Mouse (Mus musculus) myocyte (in vitro differentiated cells): ENCODE results near the gene Xab2.

Source experiments
- E2F4 ChIP-seq: IDR thresholded peaks from one replicate; pipeline ENCODE4 v1.6.1; 2011; ENCODE audit warnings: mild to moderate bottlenecking, control low read depth, moderate library complexity; ENCODE audit not compliant: insufficient read depth
- POLR2A ChIP-seq: IDR thresholded peaks from one replicate; pipeline ENCODE4 v1.6.1; 2011; ENCODE audit warnings: low read depth, mild to moderate bottlenecking, control low read depth, moderate library complexity; ENCODE audit not compliant: insufficient read length
- POLR2AphosphoS2 ChIP-seq: IDR thresholded peaks from one replicate; pipeline ENCODE4 v1.6.1; 2011; ENCODE audit warnings: low read depth, control low read depth; ENCODE audit not compliant: insufficient read length

DNA sequence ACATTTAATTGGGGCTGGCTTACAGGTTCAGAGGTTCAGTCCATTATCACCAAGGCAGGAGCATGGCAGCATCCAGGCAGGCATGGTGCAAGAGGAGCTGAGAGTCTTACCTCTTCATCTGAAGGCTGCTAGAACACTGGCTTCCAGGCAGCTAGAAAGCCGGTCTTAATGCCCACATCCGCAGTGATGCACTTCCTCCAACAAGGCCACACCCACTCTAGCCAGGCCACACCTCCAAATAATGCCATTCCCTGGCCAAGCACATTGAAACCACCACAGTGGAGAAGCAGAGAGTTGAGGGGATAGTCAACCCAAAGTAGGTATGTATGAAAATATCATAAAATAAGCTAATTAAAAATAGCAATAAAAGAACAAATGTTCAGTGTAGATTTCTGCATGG, 49.3 kb upstream of the Xab2 start:
- TF ChIP-seq E2F4 (no peak), POLR2A (no peak), POLR2AphosphoS2 (no peak)
